Mouse (Mus musculus) cerebellum, adult 2 months (tissue): ENCODE measurements at regions not wholly inside any gene's neighbourhood (a gene's known extent, or its start where the extent isn't known, plus 50 kb on each side); places are given as distances from the start of the nearest gene placed in this dataset.

Experiments
- DNase-seq, 2 experiments: peaks; one replicate each; pipeline ENCODE4 v3.0.0; 2021
- H3K27ac ChIP-seq: fragments of 200-500 bp; 2 replicates; pipeline ENCODE4 v1.5.1; 2012; ENCODE audit warnings: low read length, control low read depth, inconsistent platforms; ENCODE audit not compliant: insufficient read depth
- H3K27me3 ChIP-seq: fragments of 200-500 bp; 2 replicates; pipeline ENCODE4 v1.6.1; 2012; ENCODE audit warnings: inconsistent platforms, mild to moderate bottlenecking, low read length, moderate library complexity; ENCODE audit not compliant: control insufficient read depth, insufficient read depth
- H3K4me1 ChIP-seq: fragments of 200-500 bp; 2 replicates; pipeline ENCODE4 v1.6.1; 2011; ENCODE audit warnings: low read length; ENCODE audit not compliant: control insufficient read depth, insufficient read depth
- H3K4me3 ChIP-seq: fragments of 200-500 bp; replicated peaks from 2 replicates; pipeline ENCODE3; 2011; ENCODE audit warnings: mild to moderate bottlenecking, low read depth, low read length, control low read depth; ENCODE audit not compliant: insufficient read depth
- CTCF ChIP-seq: fragments of 200-500 bp; IDR thresholded peaks from 2 replicates; pipeline ENCODE4 v1.5.1; 2011; ENCODE audit warnings: low read depth, mild to moderate bottlenecking, control low read depth, low read length, moderate library complexity, borderline replicate concordance; ENCODE audit not compliant: insufficient read depth
- POLR2A ChIP-seq: fragments of 200-500 bp; IDR thresholded peaks from 2 replicates; pipeline ENCODE4 v1.6.1; 2011; ENCODE audit warnings: low read length, control low read depth, borderline replicate concordance; ENCODE audit not compliant: insufficient read depth
- WGBS: fragments of 180-500 bp; shearing (Covaris S2); methylation state at CpG from one replicate; pipeline ENCODE4 v1.1.7; 2018; 5-methylcytosine and 5-hydroxymethylcytosine counted together

GRCm38 (mm10) chr12:104593526-104594155 lies 120.5 kb upstream of the Gsc start:
- no peak overlapping the region for H3K27ac ChIP-seq
- 24% methylated on average over 19 of the region's 19 CpGs for WGBS
- no peak for TF ChIP-seq CTCF
- TF ChIP-seq POLR2A: no peak
- H3K4me3 ChIP-seq: no peak overlapping the region
- H3K4me1 ChIP-seq: no peaks in the 10 kb centered on the region
- no peaks in the 10 kb centered on the region for H3K27me3 ChIP-seq
- peak; percentile 27 to 42 for DNase-seq

- Histone ChIP-seq H3K27ac (no peak overlapping the region), H3K4me3 (no peak overlapping the region), H3K4me1 (no peaks in the 10 kb centered on the region), H3K27me3 (no peaks in the 10 kb centered on the region)
- no peak for TF ChIP-seq POLR2A
- TF ChIP-seq CTCF: no peak
- no peak for DNase-seq
- 16% methylated on average over 21 of the region's 21 CpGs for WGBS
Measured at GRCm38 (mm10) chr12:104592791-104593525, 119.8 kb upstream of the Gsc start.

GRCm38 (mm10) chr12:104591571-104591970 lies 118.4 kb upstream of the Gsc start:
- Histone ChIP-seq H3K4me1 (no peaks in the 10 kb centered on the region), H3K27me3 (no peaks in the 10 kb centered on the region), H3K4me3 (no peak overlapping the region), H3K27ac (no peak overlapping the region)
- 20% methylated on average over 7 of the region's 7 CpGs for WGBS
- TF ChIP-seq CTCF: no peak
- TF ChIP-seq POLR2A: no peak
- DNase-seq: no peak

GRCm38 (mm10) chr12:104590291-104590690 lies 117.2 kb upstream of the Gsc start:
- H3K27ac ChIP-seq: no peak overlapping the region
- no peaks in the 10 kb centered on the region for H3K4me1 ChIP-seq
- no peak for DNase-seq
- H3K4me3 ChIP-seq: no peak overlapping the region
- 0 out of 2 replicates have a peak, but pooled peaks cover 1% of the 10 kb centered on the region for H3K27me3 ChIP-seq
- TF ChIP-seq POLR2A (no peak), CTCF (no peak)
- WGBS: 22% methylated on average over 8 of the region's 8 CpGs

- TF ChIP-seq POLR2A: no peak
- TF ChIP-seq CTCF: no peak
- Histone ChIP-seq H3K27me3 (0 out of 2 replicates have a peak, but pooled peaks cover 1% of the 10 kb centered on the region), H3K27ac (no peak overlapping the region), H3K4me3 (no peak overlapping the region), H3K4me1 (no peaks in the 10 kb centered on the region)
- DNase-seq: no peak
- WGBS: 91% methylated on average over 9 of the region's 9 CpGs
Measured at GRCm38 (mm10) chr12:104584408-104584807, 111.3 kb upstream of the Gsc start.

GRCm38 (mm10) chr12:104580796-104581195 lies 107.7 kb upstream of the Gsc start:
- no peaks in the 10 kb centered on the region for H3K27me3 ChIP-seq
- 58% methylated on average over 7 of the region's 7 CpGs for WGBS
- no peak for DNase-seq
- H3K4me1 ChIP-seq: no peaks in the 10 kb centered on the region
- no peak overlapping the region for H3K4me3 ChIP-seq
- no peak overlapping the region for H3K27ac ChIP-seq
- no peak for TF ChIP-seq POLR2A
- no peak for TF ChIP-seq CTCF

GRCm38 (mm10) chr12:104567622-104568021 lies 94.5 kb upstream of the Gsc start:
- 90% methylated on average over 17 of the region's 17 CpGs for WGBS
- no peak for DNase-seq
- Histone ChIP-seq H3K4me1 (no peaks in the 10 kb centered on the region), H3K4me3 (no peak overlapping the region), H3K27ac (no peak overlapping the region), H3K27me3 (no peaks in the 10 kb centered on the region; the same call in 1 of the 2 replicates)
- TF ChIP-seq POLR2A (no peak), CTCF (no peak)

GRCm38 (mm10) chr12:104562961-104563360 lies 89.8 kb upstream of the Gsc start:
- H3K27ac ChIP-seq: no peak overlapping the region
- H3K4me1 ChIP-seq: peaks cover 1% of the 10 kb centered on the region; the same call in 1 of the 2 replicates
- H3K4me3 ChIP-seq: no peak overlapping the region
- 87% methylated on average over 5 of the region's 5 CpGs for WGBS
- no peak for TF ChIP-seq CTCF
- no peak for TF ChIP-seq POLR2A
- no peaks in the 10 kb centered on the region for H3K27me3 ChIP-seq
- DNase-seq: no peak
